Mouse (Mus musculus): ENCODE results near the gene Gigyf1.

GRCm38 (mm10) chr5:137570181-137570580, 51.8 kb downstream of the Gigyf1 start:
- TF ChIP-seq CTCF (IDR thresholded peaks at IDR 0.05; ENCODE audit: insufficient read depth, low read depth, low read length) = no peak
- no peak for TF ChIP-seq POLR2A (IDR thresholded peaks at IDR 0.05; ENCODE audit: insufficient read depth, low read depth, low read length)
